Mouse (Mus musculus) kidney, postnatal 0 days (tissue): ENCODE measurements around the gene Zfyve19. TPM values are rescaled to one million over a fixed set of nuclear protein-coding genes. Genes with fewer than 3 reads are reported as not detected.

Experiments
- ATAC-seq: fragments of 200-750 bp; cut with Nextera tagmentation; replicated peaks from 2 replicates; pipeline ENCODE4 v1.8.0; 2017; ENCODE audit warnings: low read depth, moderate number of reproducible peaks, moderate TSS enrichment, moderate library complexity; ENCODE audit not compliant: low FRiP score
- DNase-seq: peaks from one replicate; pipeline ENCODE4 v3.0.0-alpha.2; 2016; ENCODE audit warnings: low spot score
- H3K27ac ChIP-seq: fragments of 300-500 bp; sonication (generic); 2 replicates; pipeline ENCODE4 v1.5.1; 2014; ENCODE audit warnings: mild to moderate bottlenecking
- H3K27me3 ChIP-seq: fragments of 300-500 bp; sonication (generic); 2 replicates; pipeline ENCODE4 v1.6.1; 2014; ENCODE audit warnings: low read length, mixed read lengths; ENCODE audit not compliant: insufficient read depth
- H3K36me3 ChIP-seq: fragments of 300-500 bp; sonication (generic); 2 replicates; pipeline ENCODE4 v1.6.1; 2014; ENCODE audit warnings: low read length, mixed read lengths; ENCODE audit not compliant: insufficient read depth
- H3K4me1 ChIP-seq: fragments of 300-500 bp; sonication (generic); replicated peaks from 2 replicates; pipeline ENCODE4 v1.6.1; 2014; ENCODE audit warnings: antibody characterized with exemption, low read length, mixed read lengths; ENCODE audit not compliant: insufficient read depth
- H3K4me2 ChIP-seq: fragments of 300-500 bp; sonication (generic); 2 replicates; pipeline ENCODE4 v1.6.1; 2014; ENCODE audit warnings: mild to moderate bottlenecking, low read length, moderate library complexity, mixed read lengths
- H3K4me3 ChIP-seq: fragments of 300-500 bp; sonication (generic); replicated peaks from 2 replicates; pipeline ENCODE4 v1.5.1; 2014; ENCODE audit warnings: low read depth, low read length
- H3K9ac ChIP-seq: fragments of 300-500 bp; sonication (generic); 2 replicates; pipeline ENCODE4 v1.6.1; 2014; ENCODE audit warnings: low read depth, low read length
- H3K9me3 ChIP-seq: fragments of 300-500 bp; sonication (generic); replicated peaks from 2 replicates; pipeline ENCODE4 v1.6.1; 2016; ENCODE audit warnings: low read length, inconsistent platforms, mixed read lengths
- CTCF ChIP-seq: IDR thresholded peaks from 2 replicates; pipeline ENCODE4 v1.5.1; 2016; ENCODE audit warnings: antibody characterized with exemption, low read depth, mild to moderate bottlenecking, moderate library complexity
- WGBS: fragments of 180-500 bp; shearing (Covaris S2); extraction: QIAGEN DNeasy Blood & Tissue Kit; methylation state at CpG from one replicate; pipeline ENCODE4 v1.1.7; 2014; 5-methylcytosine and 5-hydroxymethylcytosine counted together
- polyA plus RNA-seq: library from polyadenylated mRNA; unstranded; fragments of >200 nt; fragmentation: Nextera tagmentation; extraction: Ambion mirVana; gene quantifications from 2 replicates; pipeline ENCODE4 v1.2.1, GENCODE M21; 2015

Gene Zfyve19
- polyA plus RNA-seq = 41.9 and 44.0 TPM in 2 replicates

GRCm38 (mm10) chr2:119208344-119209175, at the start of gene Zfyve19, which contains the start of gene Dnajc17:
TSS of gene Zfyve19 (plus strand) at chr2:119208617.
TSS of gene Dnajc17 (minus strand) at chr2:119208795.
- DNase-seq (peak; percentile 99), ATAC-seq (peak; percentile 95)
- peaks cover 29% of the 10 kb centered on the region; the same call in 1 of the 2 replicates for H3K36me3 ChIP-seq
- H3K4me1 ChIP-seq = peaks cover 6% of the 10 kb centered on the region; the same call in 1 of the 2 replicates
- under 1% methylated on average over 51 of the region's 51 CpGs for WGBS
- H3K27me3 ChIP-seq = no peaks in the 10 kb centered on the region
- H3K9ac ChIP-seq = peak within 1 kb of the TSS; percentile 71
- no peaks in the 10 kb centered on the region for H3K9me3 ChIP-seq
- H3K27ac ChIP-seq = peak within 1 kb of the TSS; percentile 89
- peak within 1 kb of the TSS; percentile 70 for H3K4me2 ChIP-seq
- H3K4me3 ChIP-seq = peak within 1 kb of the TSS; percentile 78
- TF ChIP-seq CTCF = no peak

DNA sequence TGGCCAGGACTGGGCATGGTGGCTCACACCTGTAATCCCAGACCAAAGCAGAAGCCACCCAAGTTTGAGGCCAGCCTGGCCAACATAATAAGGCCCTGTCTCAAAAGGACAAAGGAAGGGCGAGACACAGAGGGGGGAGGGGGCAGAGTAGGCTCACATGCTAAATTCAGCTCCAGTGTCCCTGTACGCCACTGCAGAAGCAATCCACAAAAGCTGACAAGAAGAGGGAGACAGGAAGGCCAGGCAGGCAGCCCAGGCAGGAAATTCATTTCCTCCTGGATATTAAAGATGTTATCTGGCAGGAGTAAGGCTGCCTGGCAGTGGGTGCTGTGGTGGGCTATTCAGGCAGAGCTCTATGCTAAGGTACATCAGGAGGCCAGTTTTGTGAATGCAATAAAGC, 47.2 kb upstream of the Zfyve19 start:
- no peaks in the 10 kb centered on the region for H3K9me3 ChIP-seq
- 32% methylated on average over 2 of the region's 2 CpGs for WGBS
- H3K27me3 ChIP-seq = no peaks in the 10 kb centered on the region
- 0 out of 2 replicates have a peak, but pooled peaks cover 4% of the 10 kb centered on the region for H3K4me1 ChIP-seq
- no peak overlapping the region for H3K4me3 ChIP-seq
- H3K36me3 ChIP-seq = no peaks in the 10 kb centered on the region
- no peak for TF ChIP-seq CTCF
- H3K4me2 ChIP-seq = no peak overlapping the region
- ATAC-seq (no peak), DNase-seq (peak; percentile 52)
- H3K9ac ChIP-seq = no peak overlapping the region
- 0 out of 2 replicates have a peak overlapping the region, but pooled peaks have one; percentile 13 for H3K27ac ChIP-seq

DNA sequence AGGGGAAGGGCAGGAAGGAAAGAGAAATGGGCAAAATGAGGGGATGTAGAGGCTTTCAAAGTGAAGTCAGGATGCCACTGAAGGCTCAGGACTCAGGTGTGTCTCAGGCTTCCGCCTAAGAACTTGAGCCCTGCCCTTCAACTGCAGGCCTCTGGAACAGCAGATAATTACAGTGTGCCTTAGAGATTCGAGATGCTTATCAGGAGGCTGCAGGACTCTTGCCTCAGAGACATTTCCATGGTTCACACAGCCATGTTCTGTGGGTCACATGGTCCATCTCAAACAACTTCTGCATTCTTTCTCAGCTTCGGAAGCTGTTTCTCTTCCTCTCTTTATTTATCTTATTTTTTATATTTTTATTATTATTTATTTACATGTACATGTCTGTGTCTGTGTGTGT, 45.3 kb upstream of the Zfyve19 start:
- H3K4me2 ChIP-seq = no peak overlapping the region
- 64% methylated on average over 3 of the region's 3 CpGs for WGBS
- H3K36me3 ChIP-seq = no peaks in the 10 kb centered on the region
- no peak overlapping the region for H3K4me3 ChIP-seq
- no peak overlapping the region for H3K9ac ChIP-seq
- TF ChIP-seq CTCF = no peak
- no peak overlapping the region for H3K27ac ChIP-seq
- DNase-seq (no peak), ATAC-seq (no peak)
- H3K4me1 ChIP-seq = peaks cover 10% of the 10 kb centered on the region; the same call in 1 of the 2 replicates
- no peaks in the 10 kb centered on the region for H3K27me3 ChIP-seq
- no peaks in the 10 kb centered on the region for H3K9me3 ChIP-seq

GRCm38 (mm10) chr2:119163999-119164398, 44.4 kb upstream of the Zfyve19 start:
- DNase-seq (no peak), ATAC-seq (no peak)
- peaks cover 11% of the 10 kb centered on the region; the same call in 1 of the 2 replicates for H3K4me1 ChIP-seq
- H3K27ac ChIP-seq = no peak overlapping the region
- no peak overlapping the region for H3K4me3 ChIP-seq
- H3K27me3 ChIP-seq = no peaks in the 10 kb centered on the region
- no peak overlapping the region for H3K4me2 ChIP-seq
- no peak for TF ChIP-seq CTCF
- no peak overlapping the region for H3K9ac ChIP-seq
- no peaks in the 10 kb centered on the region for H3K9me3 ChIP-seq
- WGBS = 84% methylated on average over 4 of the region's 4 CpGs
- no peaks in the 10 kb centered on the region for H3K36me3 ChIP-seq

GRCm38 (mm10) chr2:119165401-119165800, 43.0 kb upstream of the Zfyve19 start:
- H3K4me3 ChIP-seq = no peak overlapping the region
- H3K4me1 ChIP-seq = peaks cover 11% of the 10 kb centered on the region; the same call in 1 of the 2 replicates
- no peaks in the 10 kb centered on the region for H3K27me3 ChIP-seq
- H3K36me3 ChIP-seq = no peaks in the 10 kb centered on the region
- ATAC-seq (no peak), DNase-seq (no peak)
- no peaks in the 10 kb centered on the region for H3K9me3 ChIP-seq
- H3K27ac ChIP-seq = no peak overlapping the region
- no peak overlapping the region for H3K9ac ChIP-seq
- H3K4me2 ChIP-seq = no peak overlapping the region
- peak; percentile 21; the same call in 1 of the 2 replicates for TF ChIP-seq CTCF

DNA sequence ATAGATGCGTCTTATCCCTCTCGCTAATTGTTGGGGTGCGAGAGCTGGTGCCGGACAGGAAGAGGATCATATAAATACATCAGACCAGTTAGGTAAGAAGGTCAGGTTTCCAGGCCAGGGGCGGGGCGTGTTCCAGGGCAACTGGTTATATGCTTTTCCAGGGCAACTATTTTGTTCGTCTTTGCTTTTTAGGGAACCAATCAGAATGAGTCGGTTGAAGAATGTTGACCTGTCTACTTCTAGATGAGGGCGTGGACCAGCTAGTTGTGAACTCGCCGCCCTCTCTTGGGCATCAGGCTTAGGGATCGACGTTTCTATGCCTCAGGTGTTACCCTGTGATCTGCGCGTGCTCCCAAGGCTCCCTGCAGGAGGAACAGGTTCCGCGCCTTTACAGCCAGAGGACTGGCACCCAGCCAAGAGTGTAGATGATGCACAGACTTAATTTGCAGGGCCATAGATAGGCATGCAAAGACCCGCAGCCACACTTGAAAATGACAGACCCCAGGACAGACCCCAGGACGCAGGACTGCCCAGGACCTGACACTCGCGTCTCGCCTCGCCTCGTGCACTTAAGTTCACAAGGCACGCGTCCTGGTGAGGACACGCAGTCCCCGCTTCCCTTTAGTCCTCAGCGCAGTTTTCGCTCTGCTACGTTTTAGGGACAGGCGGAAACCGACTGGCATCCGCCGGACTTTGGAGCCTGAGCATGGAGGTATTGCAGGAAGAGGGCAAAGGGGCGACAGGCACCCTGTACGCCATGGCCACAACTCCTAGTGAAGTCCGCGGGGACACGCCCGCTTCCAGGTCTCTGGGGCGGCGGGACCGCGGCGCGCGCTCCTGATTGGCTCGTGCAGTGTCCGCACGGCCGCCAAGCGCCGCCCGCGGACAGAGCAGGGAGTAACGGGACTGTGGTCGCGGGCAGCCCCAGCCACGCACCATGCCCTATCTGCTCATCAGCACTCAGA, 41.2 kb upstream of the Zfyve19 start, which contains the start of gene Gchfr:
Gene Gchfr, plus strand, starts transcription at position 873 of the 965 bp plus-strand sequence.
- peak; percentile 91 for ATAC-seq
- no peaks in the 10 kb centered on the region for H3K36me3 ChIP-seq
- H3K4me2 ChIP-seq = peak within 1 kb of the TSS; percentile 98
- under 1% methylated on average over 60 of the region's 60 CpGs for WGBS
- DNase-seq = peak; percentile 77
- peaks cover 11% of the 10 kb centered on the region; the same call in 1 of the 2 replicates for H3K4me1 ChIP-seq
- peak; percentile 33; the same call in 1 of the 2 replicates for TF ChIP-seq CTCF
- H3K9ac ChIP-seq = peak within 1 kb of the TSS; percentile 49
- no peaks in the 10 kb centered on the region for H3K9me3 ChIP-seq
- no peaks in the 10 kb centered on the region for H3K27me3 ChIP-seq
- H3K27ac ChIP-seq = no peak within 1 kb of the TSS
- peak within 1 kb of the TSS; percentile 46 for H3K4me3 ChIP-seq
